8 mouse cellular contexts compared by ENCODE assay signal in genomic region chr12:24706764-24707479, GRCm38 (mm10). TPM values are rescaled to one million over a fixed set of nuclear protein-coding genes. Genes with fewer than 3 reads are reported as not detected.
A peak's percentile ranks its signal among the peaks of the same experiment; 100 is the strongest.
DNase-seq lines count a peak whose midpoint lies in the region; ATAC-seq and TF ChIP-seq lines count a peak whose summit lies in the region.

No protein-coding gene starts in this region.

- peak overlapping the region; percentile 91 for H3K4me3 ChIP-seq in embryonic facial prominence, embryonic 10.5 days
- H3K4me3 ChIP-seq in hindbrain, postnatal 0 days (ENCODE audit: low read length), result peak overlapping the region; percentile 80
- peak overlapping the region; percentile 80 to 85 for H3K4me3 ChIP-seq in liver, embryonic 14.5 days (ENCODE audit: insufficient read depth in 1 of 2, low read depth in 2 of 2, low read length in 2 of 2)

- DNase-seq in lung, postnatal 4 days, result peak; percentile 46 to 65
- DNase-seq in lung, postnatal 14 days, result no peak
- DNase-seq in embryonic facial prominence, embryonic 10.5 days (ENCODE audit: low spot score), result peak; percentile 85
- DNase-seq in hindbrain, postnatal 0 days (ENCODE audit: low spot score), result peak; percentile 16
- DNase-seq in liver, embryonic 14.5 days (ENCODE audit: low read depth in 3 of 3, low spot score in 3 of 3), result peak; percentile 85 to 90 (median 89)
- DNase-seq in spleen, postnatal 14 days (ENCODE audit: low spot score in 2 of 2), result peak; percentile 65 to 67
- DNase-seq in left cerebral cortex, postnatal 25 days (ENCODE audit: low spot score in 2 of 2), result no peak
- no peak for DNase-seq in urinary bladder, postnatal 10 days (ENCODE audit: low spot score)

- peaks cover 46% of the 10 kb centered on the region for H3K4me1 ChIP-seq in embryonic facial prominence, embryonic 10.5 days
- peaks cover 7% of the 10 kb centered on the region; the same call in 1 of the 2 replicates for H3K4me1 ChIP-seq in hindbrain, postnatal 0 days (ENCODE audit: insufficient read depth, low read length)
- H3K4me1 ChIP-seq in liver, embryonic 14.5 days (replicated peaks; ENCODE audit: control insufficient read depth in 2 of 2, insufficient read depth in 2 of 2, low read length in 1 of 2), result peaks cover 43 to 54% of the 10 kb centered on the region in 2 experiments

- peaks cover 28% of the 10 kb centered on the region for H3K36me3 ChIP-seq in embryonic facial prominence, embryonic 10.5 days (replicated peaks)
- H3K36me3 ChIP-seq in hindbrain, postnatal 0 days (ENCODE audit: insufficient read depth, low read length), result no peaks in the 10 kb centered on the region
- peaks cover 31% of the 10 kb centered on the region for H3K36me3 ChIP-seq in liver, embryonic 14.5 days (replicated peaks; ENCODE audit: control insufficient read depth, insufficient read depth, low read depth)

- no peak for TF ChIP-seq EP300 in liver, embryonic 14.5 days (IDR thresholded peaks at IDR 0.05; ENCODE audit: low read depth)

- no peak for TF ChIP-seq CTCF in hindbrain, postnatal 0 days (IDR thresholded peaks at IDR 0.05; ENCODE audit: low read depth)
- TF ChIP-seq CTCF in liver, embryonic 14.5 days (IDR thresholded peaks at IDR 0.05; ENCODE audit: low read depth), result no peak

- no peak overlapping the region for H3K9ac ChIP-seq in hindbrain, postnatal 0 days (replicated peaks; ENCODE audit: low read length)
- H3K9ac ChIP-seq in liver, embryonic 14.5 days (replicated peaks), result peak overlapping the region; percentile 90

- peak overlapping the region; percentile 99 for H3K27ac ChIP-seq in embryonic facial prominence, embryonic 10.5 days (replicated peaks)
- H3K27ac ChIP-seq in hindbrain, postnatal 0 days, result no peak overlapping the region
- H3K27ac ChIP-seq in liver, embryonic 14.5 days, result peak overlapping the region; percentile 93

- H3K9me3 ChIP-seq in embryonic facial prominence, embryonic 10.5 days, result no peaks in the 10 kb centered on the region
- no peaks in the 10 kb centered on the region for H3K9me3 ChIP-seq in hindbrain, postnatal 0 days (ENCODE audit: low read length)
- H3K9me3 ChIP-seq in liver, embryonic 14.5 days (ENCODE audit: control insufficient read depth, low read length), result no peaks in the 10 kb centered on the region

- ATAC-seq in hindbrain, postnatal 0 days, result no peak
- peak; percentile 60 for ATAC-seq in liver, embryonic 14.5 days (ENCODE audit: insufficient read depth)

- H3K27me3 ChIP-seq in embryonic facial prominence, embryonic 10.5 days (replicated peaks; ENCODE audit: low read depth, poor library complexity, severe bottlenecking), result no peaks in the 10 kb centered on the region
- H3K27me3 ChIP-seq in hindbrain, postnatal 0 days (ENCODE audit: insufficient read depth, low read length), result no peaks in the 10 kb centered on the region
- H3K27me3 ChIP-seq in liver, embryonic 14.5 days (ENCODE audit: control insufficient read depth, insufficient read depth, low read length), result no peaks in the 10 kb centered on the region

- intact Hi-C loops in left cerebral cortex, postnatal 25 days (cut with DNase I), result no loop called here

- H3K4me2 ChIP-seq in hindbrain, postnatal 0 days (ENCODE audit: low read depth, low read length), result peak overlapping the region; percentile 88
- peak overlapping the region; percentile 98 for H3K4me2 ChIP-seq in liver, embryonic 14.5 days (ENCODE audit: low read depth)

- under 1% methylated on average over 27 of the region's 27 CpGs for WGBS in embryonic facial prominence, embryonic 10.5 days
- 2% methylated on average over 27 of the region's 27 CpGs for WGBS in hindbrain, postnatal 0 days
- under 1% methylated on average over 27 of the region's 27 CpGs for WGBS in liver, embryonic 14.5 days (ENCODE audit: insufficient replicate concordance)

RNA-seq across cellular contexts. Expression of gene Rrm2, which starts 1.1 kb away (rescaled TPM):
- polyA plus RNA-seq in embryonic facial prominence, embryonic 10.5 days (2016; fragmentation: Nextera tagmentation; extraction: Ambion mirVana), result 640 and 704 TPM in 2 replicates
- 23.4 TPM in 2 replicates for total RNA-seq in hindbrain, postnatal 0 days (2014; rRNA removed)
- polyA plus RNA-seq in hindbrain, postnatal 0 days (2015; fragmentation: Nextera tagmentation; extraction: Ambion mirVana), result 53.4 and 61.1 TPM in 2 replicates
- 87.7 and 139 TPM in 2 replicates for polyA plus RNA-seq in liver, embryonic 14.5 days (2012; rRNA removed)
- 388 and 401 TPM in 2 replicates for polyA plus RNA-seq in liver, embryonic 14.5 days (2014; fragmentation: Nextera tagmentation; extraction: Ambion mirVana)
- total RNA-seq in left cerebral cortex, postnatal 25 days (2021), result 1 to 10 TPM; 2.3 to 3.0 TPM

RNA-seq across cellular contexts. Expression of gene Cys1, which starts 25.3 kb away (rescaled TPM):
- 0.16 and 0.53 TPM in 2 replicates for polyA plus RNA-seq in embryonic facial prominence, embryonic 10.5 days (2016; fragmentation: Nextera tagmentation; extraction: Ambion mirVana)
- 3.9 and 5.5 TPM in 2 replicates for total RNA-seq in hindbrain, postnatal 0 days (2014; rRNA removed)
- 1.4 and 1.7 TPM in 2 replicates for polyA plus RNA-seq in hindbrain, postnatal 0 days (2015; fragmentation: Nextera tagmentation; extraction: Ambion mirVana)
- 0.74 and 1.2 TPM in 2 replicates for polyA plus RNA-seq in liver, embryonic 14.5 days (2012; rRNA removed)
- polyA plus RNA-seq in liver, embryonic 14.5 days (2014; fragmentation: Nextera tagmentation; extraction: Ambion mirVana), result 0.28 and 0.40 TPM in 2 replicates
- 10 to 100 TPM; 15.5 to 15.6 TPM for total RNA-seq in left cerebral cortex, postnatal 25 days (2021)

RNA-seq across cellular contexts. Expression of gene Klf11, which starts 55.8 kb away (rescaled TPM):
- 10.3 and 10.5 TPM in 2 replicates for polyA plus RNA-seq in embryonic facial prominence, embryonic 10.5 days (2016; fragmentation: Nextera tagmentation; extraction: Ambion mirVana)
- 28.2 and 28.3 TPM in 2 replicates for total RNA-seq in hindbrain, postnatal 0 days (2014; rRNA removed)
- polyA plus RNA-seq in hindbrain, postnatal 0 days (2015; fragmentation: Nextera tagmentation; extraction: Ambion mirVana), result 18.0 and 20.4 TPM in 2 replicates
- polyA plus RNA-seq in liver, embryonic 14.5 days (2012; rRNA removed), result 5.4 TPM in 2 replicates
- 6.9 and 7.7 TPM in 2 replicates for polyA plus RNA-seq in liver, embryonic 14.5 days (2014; fragmentation: Nextera tagmentation; extraction: Ambion mirVana)
- 1 to 10 TPM; 5.6 to 7.0 TPM for total RNA-seq in left cerebral cortex, postnatal 25 days (2021)

Comparison
In these comparisons a context has a peak if more than half of its experiments do, and no peak if none do; other contexts are left out.
1. DNase-seq: peak in lung, postnatal 4 days (2 of 2), embryonic facial prominence, embryonic 10.5 days (single experiment), hindbrain, postnatal 0 days (single experiment), liver, embryonic 14.5 days (3 of 3) and spleen, postnatal 14 days (2 of 2); none in lung, postnatal 14 days (single experiment), left cerebral cortex, postnatal 25 days (0 of 2) and urinary bladder, postnatal 10 days (single experiment).
2. Peak in every context shown above with its lines, with median percentiles within 50 percentile points of each other: H3K4me3 ChIP-seq.